ENCODE assay signal across 8 mouse cellular contexts in genomic region chr4:134591506-134592061, GRCm38 (mm10). TPM values are rescaled to one million over a fixed set of nuclear protein-coding genes. Genes with fewer than 3 reads are reported as not detected.
DNase-seq lines count a peak whose midpoint lies in the region; ATAC-seq lines count a peak whose summit lies in the region.

No protein-coding gene starts in this region.

- H3K27ac ChIP-seq in kidney, embryonic 15.5 days, result peak overlapping the region; percentile 81
- H3K27ac ChIP-seq in midbrain, embryonic 12.5 days (replicated peaks), result no peak overlapping the region

- H3K9ac ChIP-seq in kidney, embryonic 15.5 days, result no peak overlapping the region
- peak overlapping the region; percentile 21; the same call in 1 of the 2 replicates for H3K9ac ChIP-seq in midbrain, embryonic 12.5 days (replicated peaks)

- H3K27me3 ChIP-seq in kidney, embryonic 15.5 days, result no peaks in the 10 kb centered on the region
- no peaks in the 10 kb centered on the region; the same call in 1 of the 2 replicates for H3K27me3 ChIP-seq in midbrain, embryonic 12.5 days

- no peaks in the 10 kb centered on the region for H3K9me3 ChIP-seq in kidney, embryonic 15.5 days (replicated peaks)
- H3K9me3 ChIP-seq in midbrain, embryonic 12.5 days, result no peaks in the 10 kb centered on the region

- H3K4me2 ChIP-seq in kidney, embryonic 15.5 days, result 0 out of 2 replicates have a peak overlapping the region, but pooled peaks have one; percentile 7
- no peak overlapping the region for H3K4me2 ChIP-seq in midbrain, embryonic 12.5 days (replicated peaks)

- peaks cover 34% of the 10 kb centered on the region for H3K4me1 ChIP-seq in kidney, embryonic 15.5 days
- H3K4me1 ChIP-seq in midbrain, embryonic 12.5 days, result peaks cover 10% of the 10 kb centered on the region; the same call in 1 of the 2 replicates

- peak; percentile 60 for ATAC-seq in kidney, embryonic 15.5 days (replicated peaks; ENCODE audit: low FRiP score)
- ATAC-seq in midbrain, embryonic 12.5 days (ENCODE audit: low FRiP score, low read depth), result no peak
- ATAC-seq in erythroid progenitor cell, adult 5-6 weeks (replicated peaks; ENCODE audit: low FRiP score, poor library complexity, severe bottlenecking), result no peak

- WGBS in kidney, embryonic 15.5 days, result 24% methylated on average over 11 of the region's 11 CpGs
- 52% methylated on average over 11 of the region's 11 CpGs for WGBS in midbrain, embryonic 12.5 days

- no peak overlapping the region for H3K4me3 ChIP-seq in kidney, embryonic 15.5 days (replicated peaks)
- H3K4me3 ChIP-seq in midbrain, embryonic 12.5 days, result no peak overlapping the region

- peak; percentile 75 to 80 for DNase-seq in right cerebral cortex, postnatal 10 days (ENCODE audit: low spot score in 2 of 2)
- no peak for DNase-seq in right cerebral cortex, postnatal 25 days
- DNase-seq in cerebellum, postnatal 25 days, result peak; percentile 98 to 99
- peak; percentile 83 for DNase-seq in heart, adult 8-10 months (ENCODE audit: low spot score)
- no peak for DNase-seq in spleen, postnatal 10 days (ENCODE audit: low spot score in 2 of 2)

- H3K36me3 ChIP-seq in kidney, embryonic 15.5 days, result no peaks in the 10 kb centered on the region
- no peaks in the 10 kb centered on the region for H3K36me3 ChIP-seq in midbrain, embryonic 12.5 days

RNA-seq across cellular contexts. Expression of gene Selenon, which starts 39.6 kb away (rescaled TPM):
- 10 to 100 TPM; 17.1 to 20.4 (median 19.4) TPM for total RNA-seq in heart, adult 8-10 months (2022)
- 10.2 and 11.6 TPM in 2 replicates for polyA plus RNA-seq in kidney, embryonic 15.5 days (2015; fragmentation: Nextera tagmentation; extraction: Ambion mirVana)
- polyA plus RNA-seq in midbrain, embryonic 12.5 days (2016; fragmentation: Nextera tagmentation; extraction: Ambion mirVana), result 15.0 and 15.1 TPM in 2 replicates
- total RNA-seq in erythroid progenitor cell, adult 5-6 weeks (2015; ENCODE audit: low replicate concordance), result 7.6 and 9.6 TPM in 2 replicates
- total RNA-seq in erythroid progenitor cell, adult 5-6 weeks (2017; ENCODE audit: low replicate concordance), result 0.77 and 2.2 TPM in 2 replicates

RNA-seq across cellular contexts. Expression of gene Mtfr1l, which starts 56.4 kb away (rescaled TPM):
- total RNA-seq in heart, adult 8-10 months (2022), result 100 to 1,000 TPM; 182 to 213 (median 198) TPM
- 112 and 115 TPM in 2 replicates for polyA plus RNA-seq in kidney, embryonic 15.5 days (2015; fragmentation: Nextera tagmentation; extraction: Ambion mirVana)
- 127 and 133 TPM in 2 replicates for polyA plus RNA-seq in midbrain, embryonic 12.5 days (2016; fragmentation: Nextera tagmentation; extraction: Ambion mirVana)
- 19.5 and 22.6 TPM in 2 replicates for total RNA-seq in erythroid progenitor cell, adult 5-6 weeks (2015; ENCODE audit: low replicate concordance)
- total RNA-seq in erythroid progenitor cell, adult 5-6 weeks (2017; ENCODE audit: low replicate concordance), result 17.2 and 17.9 TPM in 2 replicates

Comparison
In these comparisons a context has a peak if more than half of its experiments do, and no peak if none do; other contexts are left out.
1. DNase-seq: peak in right cerebral cortex, postnatal 10 days (2 of 2), cerebellum, postnatal 25 days (2 of 2) and heart, adult 8-10 months (single experiment); none in right cerebral cortex, postnatal 25 days (single experiment) and spleen, postnatal 10 days (0 of 2).
2. RNA of gene Mtfr1l, which starts 56.4 kb away (total RNA-seq): 182 to 213 TPM in heart, adult 8-10 months; 17.2 to 22.6 TPM in erythroid progenitor cell, adult 5-6 weeks; every median in the first group is over 4 times any median in the second.